Mouse (Mus musculus) 3134 (cell line): Measurements from ENCODE around the gene 4930544D05Rik.
"Not testable (repeated sequence)": the region's sequence is repeated elsewhere in the genome, so short reads cannot be mapped to it uniquely, and the experiment has no call there.

ENCODE experiments used
- DNase-seq: peaks from one replicate; pipeline ENCODE4 v3.0.0-alpha.2; 2011; ENCODE audit warnings: low spot score; ENCODE audit not compliant: insufficient read length; ENCODE audit errors: extremely low read depth

The 4930544D05Rik gene

DNA sequence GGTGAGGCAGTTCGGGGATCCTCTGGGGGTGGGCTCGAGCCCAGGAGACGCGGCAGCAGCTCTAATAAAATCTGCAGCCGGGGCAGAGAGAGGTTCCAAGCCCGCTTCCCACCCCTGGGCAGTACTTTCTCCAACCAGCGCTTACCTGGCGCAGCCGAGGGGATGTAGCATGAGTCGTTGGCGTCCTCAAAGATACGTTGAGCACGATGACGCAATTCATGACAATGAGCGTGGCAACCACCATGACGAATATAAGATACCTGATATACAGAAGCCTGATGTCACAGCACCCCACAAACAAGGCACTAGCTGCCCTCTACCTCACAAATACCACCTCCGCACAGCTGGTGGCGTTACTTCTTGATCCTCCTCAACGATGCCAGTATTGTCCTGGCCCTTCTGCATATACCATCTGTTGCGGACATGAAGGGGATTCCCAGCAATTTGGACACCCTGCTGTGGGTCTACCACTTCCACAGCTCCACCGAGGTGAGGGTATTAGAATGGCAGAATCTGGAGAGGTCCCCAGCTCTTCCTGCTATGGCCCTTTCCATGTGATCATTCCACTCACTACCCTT lies at the start of gene 4930544D05Rik:
4930544D05Rik (plus strand) TSS at position 333 of the 578 bp plus-strand sequence.
- DNase-seq: no peak

DNA sequence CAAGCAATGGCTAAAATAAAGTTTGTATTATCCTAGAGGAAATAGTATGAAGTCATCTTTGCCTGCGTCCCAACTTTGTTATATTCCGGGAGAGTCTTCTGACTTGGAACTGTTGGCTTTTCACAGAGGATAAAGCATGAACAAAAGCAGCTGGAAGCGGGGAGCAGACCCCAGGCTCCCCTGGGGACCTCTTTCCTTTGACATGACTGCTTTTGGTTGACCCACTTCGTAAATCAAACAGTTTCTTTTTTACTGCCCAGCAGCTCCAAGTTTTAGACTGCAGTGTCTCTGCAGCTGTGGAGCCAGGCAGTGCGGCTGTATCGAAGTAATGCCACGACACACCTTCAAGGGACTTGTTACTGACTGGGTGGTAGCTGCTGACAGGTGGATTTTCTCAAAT lies 49.1 kb upstream of the 4930544D05Rik start:
- no peak for DNase-seq

DNA sequence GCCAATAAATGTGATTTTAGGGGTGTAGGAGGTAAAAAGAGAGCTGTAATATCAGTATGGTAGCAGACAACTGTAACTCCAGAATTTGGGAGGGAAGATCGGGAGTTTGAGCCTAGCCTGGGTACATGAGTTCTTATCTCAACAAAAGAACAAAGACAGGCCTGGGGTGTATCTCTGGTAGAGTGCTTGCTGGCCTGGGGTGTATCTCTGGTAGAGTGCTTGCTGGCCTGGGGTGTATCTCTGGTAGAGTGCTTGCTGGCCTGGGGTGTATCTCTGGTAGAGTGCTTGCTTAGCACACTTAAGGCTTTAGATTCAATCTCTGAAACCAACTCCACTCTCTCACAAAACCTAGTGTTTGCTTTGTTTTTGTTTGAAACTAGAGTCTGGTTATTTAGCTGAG lies 45.0 kb upstream of the 4930544D05Rik start:
- DNase-seq: not testable (repeated sequence)

DNA sequence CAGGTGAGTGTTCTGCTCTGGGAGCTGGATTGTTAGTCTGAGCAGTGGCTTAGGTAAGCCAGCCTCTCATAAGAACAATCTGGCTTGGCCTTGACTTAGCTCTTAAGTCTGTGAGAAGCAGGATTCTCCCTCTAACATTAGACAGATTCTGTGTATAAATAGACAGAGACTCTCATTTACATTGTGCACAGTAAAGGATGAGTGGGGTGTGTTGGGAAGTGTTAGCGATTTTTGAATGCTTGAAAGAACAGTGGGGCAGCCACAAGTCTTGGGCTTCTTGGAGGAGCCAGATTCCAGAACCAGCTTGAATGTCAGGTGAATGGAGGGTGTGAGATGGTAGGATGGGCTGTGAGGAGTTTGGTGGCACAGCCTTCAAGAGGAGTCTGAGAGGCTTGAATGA lies 44.0 kb upstream of the 4930544D05Rik start:
- DNase-seq: no peak

DNA sequence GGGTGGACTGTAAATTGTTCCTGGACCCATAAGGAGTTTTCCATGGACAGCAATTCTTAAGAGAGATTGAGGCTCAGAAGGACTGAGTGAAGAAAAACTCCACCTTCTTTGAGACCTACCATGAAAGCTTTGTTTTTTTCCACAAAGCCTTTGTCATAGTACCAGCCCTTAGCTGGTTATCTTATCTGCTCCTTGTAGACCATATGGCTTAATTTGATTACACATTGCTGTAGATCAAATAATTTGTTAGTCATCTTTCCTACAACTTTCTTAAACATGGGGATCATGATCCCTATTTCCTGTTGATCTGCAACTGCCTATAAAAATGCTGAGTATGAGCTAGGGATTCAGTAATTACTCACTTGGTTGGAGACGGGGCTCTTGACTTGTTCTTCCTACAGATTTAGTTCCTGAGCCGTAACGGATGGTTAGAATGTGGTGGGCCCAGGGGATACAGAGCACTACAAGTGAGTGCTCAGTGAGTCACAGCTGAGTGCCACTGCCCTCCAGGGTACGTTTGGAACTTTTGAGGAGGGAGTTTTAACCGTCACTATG lies 43.2 kb upstream of the 4930544D05Rik start:
- DNase-seq: no peak

DNA sequence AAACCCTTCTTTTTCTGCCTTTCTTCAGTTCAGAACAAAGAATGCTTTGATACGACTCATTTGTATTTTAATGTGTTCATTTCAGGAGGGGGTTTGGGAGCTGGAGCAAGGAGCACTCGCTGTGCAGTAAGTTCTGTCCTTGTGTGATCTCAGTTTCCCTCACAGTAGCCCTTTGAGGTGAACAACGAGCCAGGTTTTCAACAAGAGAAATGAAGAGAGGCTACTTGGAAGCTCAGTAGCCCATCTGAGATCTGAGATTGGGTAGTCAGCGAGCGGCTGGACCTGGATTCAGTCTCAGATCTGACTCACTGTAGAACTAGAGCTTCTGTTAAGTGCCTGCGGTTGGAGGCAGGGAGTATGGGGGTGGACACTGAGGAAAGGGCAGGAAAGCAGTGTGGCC lies 41.8 kb upstream of the 4930544D05Rik start:
- DNase-seq: peak; percentile 62

DNA sequence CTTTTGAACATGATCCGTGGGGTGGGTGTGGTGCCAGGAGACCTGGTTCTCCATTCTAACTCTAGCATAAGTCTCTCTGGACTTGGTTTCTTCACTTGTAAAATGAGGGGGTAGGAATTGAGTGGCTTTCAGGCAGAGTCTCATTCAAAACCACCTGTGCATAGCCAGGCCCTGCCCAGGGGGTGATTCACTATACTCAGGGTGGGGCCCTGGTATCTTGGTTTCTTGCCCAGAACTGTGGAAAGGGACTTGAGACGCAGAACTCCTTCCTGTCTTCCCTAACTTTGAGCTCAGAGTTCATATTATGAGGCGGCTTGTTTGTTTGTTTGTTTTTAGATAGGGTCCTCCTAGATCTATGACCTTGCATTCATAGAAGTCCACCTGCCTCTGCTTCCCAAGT lies 38.4 kb upstream of the 4930544D05Rik start:
- peak; percentile 49 for DNase-seq

DNA sequence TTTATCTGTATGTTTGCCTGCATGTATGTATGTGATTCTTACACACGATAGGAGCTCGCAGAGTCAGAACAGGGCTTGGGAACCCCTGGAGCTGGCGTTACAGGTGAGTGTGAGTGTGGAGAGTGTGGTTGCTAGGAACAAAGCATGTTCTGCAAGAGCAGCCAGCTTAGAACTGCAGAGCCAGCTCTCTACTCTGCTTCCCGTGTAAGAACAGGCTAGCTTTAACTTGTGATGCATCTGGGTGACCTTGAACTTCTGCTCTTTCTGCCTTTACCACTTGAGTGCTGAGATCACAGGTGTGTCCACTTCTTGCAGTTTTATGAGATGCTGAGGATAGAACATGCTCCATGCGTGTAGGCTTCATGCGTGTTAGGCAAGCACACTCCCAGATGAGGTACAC lies 36.7 kb upstream of the 4930544D05Rik start:
- DNase-seq: no peak

DNA sequence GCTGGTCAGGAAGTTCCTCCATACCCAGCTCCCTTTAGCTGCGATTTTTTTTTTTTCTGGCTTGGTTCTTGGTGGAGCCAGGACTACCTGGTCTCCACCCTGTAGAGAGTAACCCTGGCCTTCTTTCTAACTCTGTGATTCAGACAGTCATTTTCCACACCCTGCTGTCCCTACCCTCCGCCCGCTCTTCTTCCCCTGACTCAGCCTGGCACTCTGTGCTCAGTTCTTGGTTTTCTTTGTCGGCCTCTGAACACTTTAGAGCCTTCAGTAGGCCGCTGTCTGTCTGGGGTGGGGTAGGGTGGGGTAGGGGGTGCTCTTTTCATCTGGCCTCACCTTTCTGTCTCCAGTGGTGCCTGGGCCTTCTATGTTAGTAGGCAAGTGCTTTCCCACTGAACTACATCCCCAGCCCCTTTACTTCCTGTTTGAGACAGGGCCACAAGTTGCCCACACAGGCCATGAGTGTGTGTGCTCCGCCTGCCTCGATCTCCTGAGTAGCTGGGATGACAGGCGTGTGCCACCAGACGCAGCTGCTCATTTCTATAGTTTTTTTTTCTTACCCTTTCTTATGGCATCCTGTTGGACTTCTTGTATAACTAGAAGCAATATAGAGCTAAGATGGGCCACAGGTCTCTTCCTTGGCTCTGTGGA lies 35.8 kb upstream of the 4930544D05Rik start:
- peak; percentile 64 for DNase-seq

DNA sequence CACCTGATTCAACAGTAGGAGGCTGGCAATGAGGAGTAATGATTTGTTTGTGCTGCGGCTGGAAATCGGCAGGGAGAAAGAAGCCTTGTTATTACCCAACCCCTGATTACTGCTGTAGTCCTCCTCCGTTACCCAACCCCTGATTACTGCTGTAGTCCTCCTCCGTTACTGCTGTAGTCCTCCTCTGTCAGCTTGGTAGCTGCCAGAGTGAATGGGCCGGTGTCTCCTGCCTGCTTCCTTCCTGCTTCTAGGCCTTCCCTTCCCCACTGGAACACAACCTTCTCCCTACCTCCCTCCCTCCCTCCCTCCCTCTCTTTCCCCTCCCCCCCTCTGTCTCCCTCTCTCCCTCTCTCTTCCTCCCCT lies 35.3 kb upstream of the 4930544D05Rik start:
- DNase-seq: peak; percentile 34

DNA sequence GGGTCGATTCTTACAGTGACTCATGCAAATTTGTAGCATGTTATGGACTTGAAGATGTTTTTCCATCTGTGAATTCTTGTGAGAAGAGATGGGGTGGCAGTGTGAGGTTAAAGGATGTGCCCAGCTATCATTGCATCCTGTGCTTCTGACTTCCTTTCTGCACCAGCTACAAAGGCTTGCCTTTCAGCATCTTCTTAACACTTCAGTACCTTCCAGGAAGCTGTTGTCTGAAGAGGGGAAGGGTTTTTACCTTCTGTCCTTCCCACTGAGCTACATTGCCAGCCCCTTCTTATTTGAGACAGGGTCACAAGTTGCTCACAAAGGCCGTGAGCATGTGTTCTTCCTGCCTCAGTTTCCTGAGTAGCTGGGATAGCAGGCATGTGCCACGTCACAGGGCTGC lies 34.7 kb upstream of the 4930544D05Rik start:
- no peak for DNase-seq

DNA sequence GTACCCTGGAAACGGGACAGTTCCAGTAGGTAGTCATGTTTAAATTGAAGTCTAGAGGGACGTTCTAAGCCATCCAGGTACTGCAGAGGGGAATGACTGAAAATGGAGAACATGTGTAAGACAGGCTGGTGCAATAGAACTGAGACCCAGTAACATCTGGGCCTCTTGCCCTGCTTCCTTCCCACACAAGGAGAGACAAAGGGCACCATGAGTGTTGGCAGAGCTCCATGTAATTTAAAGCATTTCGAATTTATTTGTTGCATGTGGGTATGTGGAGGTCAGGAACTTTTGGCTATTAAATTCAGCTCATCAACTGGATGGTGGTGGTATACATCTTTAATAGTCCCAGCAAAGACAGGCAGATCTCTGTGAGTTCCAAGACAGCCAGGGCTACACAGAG lies 33.5 kb upstream of the 4930544D05Rik start:
- no peak for DNase-seq

DNA sequence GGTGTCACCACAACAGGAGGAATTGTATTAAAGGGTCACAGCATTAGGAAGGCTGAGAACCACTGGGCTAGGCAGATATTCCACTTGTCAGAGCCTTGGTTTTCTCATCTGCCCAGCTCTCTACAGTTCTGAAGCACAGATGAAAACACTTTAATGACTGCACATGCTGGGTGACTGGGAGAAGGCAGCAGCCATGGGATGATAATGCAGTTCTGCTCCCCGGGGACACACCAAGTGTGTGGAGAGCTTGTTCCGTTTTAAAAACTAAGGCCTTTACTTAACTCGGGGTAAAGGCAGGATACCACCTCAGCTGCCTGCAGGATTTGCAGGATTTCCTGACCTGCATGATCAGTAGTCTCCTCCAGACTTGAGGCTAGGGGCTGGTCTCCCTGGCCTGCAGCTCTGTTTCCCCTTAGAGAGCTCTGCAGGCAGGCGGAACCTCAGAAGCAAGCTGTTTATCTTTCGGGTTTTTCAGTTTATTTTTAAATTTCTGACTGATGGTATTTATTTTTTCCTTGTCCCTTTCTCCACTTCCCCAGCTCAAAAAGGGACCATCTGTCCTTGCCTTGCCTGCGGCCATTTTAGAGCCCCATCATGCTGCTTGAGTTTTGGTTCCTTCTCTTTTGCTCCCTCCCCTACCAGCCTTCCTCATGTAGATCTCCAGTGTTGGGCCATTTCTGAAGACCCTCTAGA lies 32.5 kb upstream of the 4930544D05Rik start:
- DNase-seq: no peak

DNA sequence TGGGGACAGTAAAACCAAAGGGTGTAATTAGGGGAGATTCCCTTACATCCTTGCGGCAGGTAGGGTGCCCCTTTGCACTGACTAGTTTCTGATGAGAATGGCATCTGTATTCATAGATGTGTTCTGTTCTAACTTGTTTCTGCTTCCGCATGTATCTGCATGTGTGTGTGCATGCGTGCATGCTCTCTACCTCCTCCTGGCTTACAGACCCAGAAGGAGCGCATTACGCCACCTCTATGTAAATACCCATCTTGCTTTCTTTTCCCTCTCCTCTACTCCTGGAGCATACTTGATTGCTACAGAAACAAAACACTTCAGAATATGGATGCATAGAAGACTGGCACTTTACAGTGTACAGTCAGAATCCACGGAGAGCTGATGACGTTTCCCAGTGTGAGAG lies 31.9 kb upstream of the 4930544D05Rik start:
- no peak for DNase-seq

DNA sequence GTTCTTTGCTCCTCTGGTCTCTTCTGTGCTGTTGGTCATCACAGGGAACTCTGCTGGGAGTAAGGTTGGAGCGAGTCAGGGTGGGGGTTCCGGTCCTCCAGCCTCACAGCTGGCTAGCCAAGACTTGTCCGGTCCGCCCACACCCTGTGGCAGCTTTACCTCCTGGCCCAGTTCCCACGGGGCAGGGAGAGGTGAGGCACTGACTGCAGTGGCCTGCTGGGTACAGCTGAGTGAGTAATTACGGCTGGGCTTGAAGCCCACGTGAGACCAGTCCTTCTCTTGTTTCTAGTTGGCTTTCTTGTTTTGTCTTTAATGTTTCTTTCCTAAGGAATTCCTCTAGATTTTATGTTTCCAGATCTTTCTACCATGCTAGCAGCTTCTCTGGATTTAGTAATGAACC lies 30.2 kb upstream of the 4930544D05Rik start:
- DNase-seq: peak; percentile 83

DNA sequence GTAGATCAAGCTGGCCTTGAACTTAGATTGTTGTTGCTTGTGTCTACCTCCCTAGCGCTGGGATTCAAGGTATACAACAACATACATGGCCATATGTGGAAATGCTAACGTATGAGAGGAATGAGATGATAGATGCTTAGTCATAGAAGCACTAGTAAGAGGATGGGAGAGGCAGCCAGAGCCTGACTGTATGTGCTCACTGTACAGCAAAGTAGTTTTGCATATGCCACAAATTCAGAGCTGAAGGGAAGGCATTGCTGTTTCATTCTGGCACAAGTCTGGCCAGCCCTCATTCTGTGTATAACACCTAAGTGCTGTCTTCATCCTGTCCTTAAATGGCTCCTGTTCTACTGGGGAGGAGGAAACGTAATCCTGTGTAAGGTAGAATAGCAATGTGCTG lies 29.4 kb upstream of the 4930544D05Rik start:
- no peak for DNase-seq

DNA sequence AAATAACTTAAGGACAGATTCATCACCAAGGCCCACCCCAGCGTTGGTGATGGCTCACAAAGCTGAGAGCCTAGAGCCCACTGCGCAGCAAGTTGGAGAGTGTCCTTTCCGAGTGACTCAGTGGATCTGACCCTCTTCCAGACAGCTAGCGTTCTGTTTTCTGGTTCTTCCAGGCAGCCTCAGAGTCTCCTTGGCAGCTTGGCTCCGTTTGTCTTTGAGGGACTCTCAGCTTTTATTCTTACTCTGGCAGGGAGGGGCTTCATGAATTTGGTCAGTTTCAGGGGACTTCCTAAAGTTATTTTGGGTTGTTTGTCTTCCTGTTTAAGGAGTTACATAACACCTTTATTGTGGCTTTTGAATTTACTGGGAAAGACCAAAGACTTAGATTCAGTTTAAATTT lies 28.7 kb upstream of the 4930544D05Rik start:
- no peak for DNase-seq

DNA sequence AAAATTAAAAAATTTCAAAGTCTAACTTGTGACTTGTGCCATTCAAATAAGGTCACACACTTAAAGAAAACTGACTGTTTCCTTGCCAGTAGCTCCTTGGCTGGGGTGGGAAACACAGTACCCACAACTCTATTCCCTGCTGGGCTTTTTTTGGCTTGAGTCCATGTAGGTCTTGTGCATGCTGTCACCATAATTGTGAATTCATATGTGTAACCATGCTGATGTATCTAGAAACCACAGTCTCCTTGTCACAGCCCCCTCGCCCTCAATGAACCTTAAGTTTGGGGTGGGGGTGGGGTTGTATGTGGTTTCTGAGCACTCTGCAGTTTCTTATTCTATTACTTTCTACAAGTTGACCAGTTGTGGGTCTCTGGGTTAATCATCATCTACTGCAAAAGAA lies 23.9 kb upstream of the 4930544D05Rik start:
- no peak for DNase-seq

DNA sequence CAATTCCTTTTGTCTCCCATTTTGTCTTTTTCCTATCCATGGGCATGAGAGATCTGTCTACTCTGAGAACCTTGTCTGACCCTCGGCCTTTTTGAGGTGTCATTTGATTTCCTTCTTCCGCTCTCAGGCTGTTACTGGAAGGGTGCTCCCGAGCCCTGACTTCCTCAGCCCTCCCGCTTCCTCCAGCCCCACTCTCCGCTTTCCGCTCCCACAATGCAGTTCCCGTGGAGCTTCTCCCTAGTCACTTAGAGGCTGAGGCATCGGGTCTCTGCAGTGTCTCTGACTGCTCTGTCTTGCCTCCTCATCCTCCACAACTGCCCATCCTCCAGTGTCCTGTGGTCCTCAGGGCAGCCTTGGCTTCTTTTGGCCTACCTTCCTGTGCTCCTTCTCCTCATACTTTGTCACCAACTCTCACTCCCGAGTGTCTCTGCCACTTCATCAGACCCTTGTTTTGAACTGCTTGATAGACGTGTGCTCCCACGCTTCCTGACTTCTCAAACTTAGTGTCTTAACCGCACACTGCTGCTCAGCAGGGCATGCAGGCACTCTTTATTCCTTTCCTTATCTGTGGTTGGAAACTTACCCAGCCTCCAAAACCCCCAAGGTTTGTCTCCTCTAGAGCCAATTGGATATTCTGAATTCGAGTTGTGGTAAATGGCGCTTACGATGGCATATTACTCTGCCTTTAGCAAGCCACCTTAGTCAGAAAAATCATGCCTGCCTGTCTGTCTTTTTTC lies 21.2 kb upstream of the 4930544D05Rik start:
- no peak for DNase-seq

DNA sequence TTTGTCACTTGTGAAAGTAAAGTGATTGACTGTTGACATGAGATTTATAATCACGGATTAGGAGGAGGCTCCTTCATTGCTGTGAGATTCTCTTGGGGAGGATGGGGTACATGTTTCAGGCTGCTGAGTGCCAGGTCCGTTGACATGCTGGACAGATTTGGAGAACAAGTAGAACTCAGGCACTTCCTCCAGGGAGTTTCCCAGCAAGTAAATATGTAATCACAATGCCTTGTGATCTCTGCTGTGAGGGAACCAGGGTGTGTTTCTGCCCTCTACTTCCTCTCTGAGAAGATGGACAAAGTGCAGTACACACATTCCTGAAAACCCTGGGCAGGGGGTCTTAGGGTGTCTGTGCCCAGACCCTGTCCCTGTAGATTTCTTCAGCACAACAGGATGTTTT lies 20.0 kb upstream of the 4930544D05Rik start:
- no peak for DNase-seq

DNA sequence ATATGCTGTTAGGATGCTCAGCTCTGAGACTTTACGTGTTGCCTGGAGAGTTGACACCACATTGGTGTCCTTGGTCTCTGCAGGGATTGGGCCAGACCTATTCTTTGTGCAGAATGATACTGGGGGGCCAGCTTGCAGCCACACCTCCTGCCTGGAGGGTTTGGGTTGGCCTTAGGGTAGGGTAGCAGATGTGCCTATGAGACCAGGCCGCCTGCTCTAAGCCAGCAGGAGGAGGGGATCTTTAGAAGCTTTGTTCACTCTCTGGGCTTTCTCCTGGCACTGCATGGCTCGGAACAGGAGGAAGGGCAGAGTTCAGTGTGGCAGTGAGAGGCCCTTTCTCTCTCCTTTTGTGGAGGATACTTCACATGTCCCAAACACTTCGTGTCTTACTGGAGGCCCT lies 19.6 kb upstream of the 4930544D05Rik start:
- no peak for DNase-seq
